Mouse (Mus musculus): ENCODE data around the gene 5730596B20Rik. TPM values are rescaled to one million over a fixed set of nuclear protein-coding genes. Genes with fewer than 3 reads are reported as not detected.

Gene 5730596B20Rik
- polyA plus RNA-seq, 1 experiment from 2014 or later: 3.4 TPM

MicroRNA genes within 50 kb of the gene (microRNA counts, 519-probe panel; counts per million panel counts)
- microRNA mmu-miR-196b: 1,419 counts per million, percentile 12 among the panel's probes with 10 or more counts

Small RNAs within 50 kb of the gene (microRNA-seq; reads per million reads assigned to microRNA genes)
- gene Mir196b: 179 reads per million, percentile 57 among the genes with 10 or more reads in this experiment

Other genes starting within 250 kb of the 5730596B20Rik start
- gene Skap2, start 164.9 kb upstream of the 5730596B20Rik start, polyA plus RNA-seq (2015; fragmentation: Nextera tagmentation; extraction: Ambion mirVana): 23.8 and 30.3 TPM in 2 replicates
- gene Hoxa1, start 19.2 kb upstream of the 5730596B20Rik start, polyA plus RNA-seq (2015; fragmentation: Nextera tagmentation; extraction: Ambion mirVana): 1.8 and 2.0 TPM in 2 replicates
- gene Hoxa2, start 12.7 kb upstream of the 5730596B20Rik start, polyA plus RNA-seq (2015; fragmentation: Nextera tagmentation; extraction: Ambion mirVana): 20.3 and 22.5 TPM in 2 replicates
- 5.6 and 8.8 TPM in 2 replicates for gene Hoxa4, start 14.3 kb downstream of the 5730596B20Rik start, polyA plus RNA-seq (2015; fragmentation: Nextera tagmentation; extraction: Ambion mirVana)
- gene Hoxa5, start 27.1 kb downstream of the 5730596B20Rik start, polyA plus RNA-seq (2015; fragmentation: Nextera tagmentation; extraction: Ambion mirVana): 85.9 and 106 TPM in 2 replicates
- gene Hoxa6, start 31.2 kb downstream of the 5730596B20Rik start, polyA plus RNA-seq (2015; fragmentation: Nextera tagmentation; extraction: Ambion mirVana): 9.4 and 9.9 TPM in 2 replicates
- gene Hoxa3, start 35.8 kb downstream of the 5730596B20Rik start, polyA plus RNA-seq (2015; fragmentation: Nextera tagmentation; extraction: Ambion mirVana): 12.9 and 13.9 TPM in 2 replicates
- not detected in 2 replicates for gene Gm28308, start 35.8 kb downstream of the 5730596B20Rik start, polyA plus RNA-seq (2015; fragmentation: Nextera tagmentation; extraction: Ambion mirVana)
- 9.0 and 21.1 TPM in 2 replicates for gene Hoxa7, start 44.4 kb downstream of the 5730596B20Rik start, polyA plus RNA-seq (2015; fragmentation: Nextera tagmentation; extraction: Ambion mirVana)
- gene Hoxa9, start 53.6 kb downstream of the 5730596B20Rik start, polyA plus RNA-seq (2015; fragmentation: Nextera tagmentation; extraction: Ambion mirVana): 0.48 and 2.4 TPM in 2 replicates
- 0.70 TPM in 1 of 2 replicates, not detected in the other for gene Hoxa10, start 63.4 kb downstream of the 5730596B20Rik start, polyA plus RNA-seq (2015; fragmentation: Nextera tagmentation; extraction: Ambion mirVana)
- gene Hoxa11, start 68.3 kb downstream of the 5730596B20Rik start, polyA plus RNA-seq (2015; fragmentation: Nextera tagmentation; extraction: Ambion mirVana): not detected in 2 replicates
- not detected in 2 replicates for gene Hoxa13, start 83.4 kb downstream of the 5730596B20Rik start, polyA plus RNA-seq (2015; fragmentation: Nextera tagmentation; extraction: Ambion mirVana)
- gene Evx1, start 136.0 kb downstream of the 5730596B20Rik start, polyA plus RNA-seq (2015; fragmentation: Nextera tagmentation; extraction: Ambion mirVana): 1.1 and 1.5 TPM in 2 replicates

All from hindbrain, embryonic 16.5 days (tissue).